Mouse (Mus musculus) right cerebral cortex, postnatal 25 days (tissue): ENCODE measurements around the gene Rmi2.

Source experiments
- DNase-seq: peaks from one replicate; pipeline ENCODE4 v3.0.0; 2022

Rmi2 gene

GRCm38 (mm10) chr16:10867501-10867900 is 32.6 kb downstream of the Rmi2 start:
- no peak for DNase-seq

- DNase-seq: peak; percentile 23
Observed at GRCm38 (mm10) chr16:10867904-10868440, 33.1 kb downstream of the Rmi2 start.

DNA sequence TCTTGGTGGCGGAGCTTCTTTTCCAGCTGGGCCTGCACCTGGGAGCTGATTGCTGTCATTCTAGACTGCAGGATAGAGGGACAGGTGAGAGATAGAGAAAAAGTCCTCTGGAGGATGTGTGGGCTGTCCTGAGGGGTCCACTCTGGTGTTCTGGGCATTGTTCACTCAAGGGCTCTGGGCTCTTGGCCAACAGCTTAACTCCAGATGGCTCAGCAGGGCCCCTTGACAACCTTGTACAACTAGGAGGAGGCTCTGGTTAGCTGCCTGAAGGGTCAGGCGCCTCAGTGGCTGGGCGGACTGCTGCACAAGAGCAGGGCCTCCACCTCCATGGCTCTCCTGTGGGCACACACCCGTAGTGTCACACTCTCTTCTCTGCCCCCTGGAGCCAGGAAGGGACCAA is 36.1 kb downstream of the Rmi2 start:
- DNase-seq: no peak

DNA sequence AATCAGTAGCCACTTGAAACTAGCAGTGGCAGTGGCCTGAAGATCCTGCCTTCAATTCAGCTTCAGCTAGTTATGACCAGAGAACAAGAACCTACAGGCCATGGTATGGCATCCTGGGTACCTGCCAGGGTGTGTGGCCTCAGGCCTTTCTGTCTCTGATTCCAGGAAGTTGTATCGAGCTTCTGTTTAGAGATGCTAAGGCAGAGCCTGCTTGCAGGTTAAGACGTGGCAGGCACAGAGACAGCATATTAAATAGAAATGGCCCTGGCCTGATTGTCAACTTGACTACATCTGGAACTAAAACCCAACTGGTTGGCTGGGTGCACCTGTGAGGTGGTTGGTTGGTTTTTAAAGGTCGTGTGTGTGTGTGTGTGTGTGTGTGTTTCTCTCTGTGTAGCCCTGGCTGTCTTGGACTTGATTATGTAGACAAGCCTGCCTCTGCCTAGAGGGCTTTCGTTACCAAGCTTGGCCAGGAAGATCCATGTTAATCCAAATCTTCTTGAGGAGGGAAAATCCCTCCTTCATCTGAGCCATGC is 38.0 kb downstream of the Rmi2 start:
- DNase-seq: no peak

DNA sequence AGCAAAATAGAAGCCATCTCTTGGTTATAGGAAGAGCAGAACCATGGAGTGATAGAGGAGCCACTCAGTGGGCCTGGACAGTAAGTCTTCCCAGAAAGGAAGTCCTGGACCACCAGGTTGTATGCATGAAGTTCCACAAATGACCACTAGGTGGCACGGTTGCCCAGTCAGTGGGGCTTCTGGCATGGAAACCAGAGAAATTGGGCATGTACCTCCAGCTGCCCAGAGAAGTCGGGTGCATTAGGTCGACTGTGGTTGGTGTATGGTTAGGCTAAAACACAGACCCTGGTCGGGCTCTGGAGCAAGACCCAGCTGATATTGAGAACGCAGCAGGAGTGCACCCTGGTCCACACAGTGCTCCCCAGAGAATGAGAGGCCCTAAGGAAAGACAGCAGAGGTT is 38.8 kb downstream of the Rmi2 start:
- peak; percentile 78 for DNase-seq

- DNase-seq: no peak
Observed at GRCm38 (mm10) chr16:10878227-10878626, 43.4 kb downstream of the Rmi2 start.

DNA sequence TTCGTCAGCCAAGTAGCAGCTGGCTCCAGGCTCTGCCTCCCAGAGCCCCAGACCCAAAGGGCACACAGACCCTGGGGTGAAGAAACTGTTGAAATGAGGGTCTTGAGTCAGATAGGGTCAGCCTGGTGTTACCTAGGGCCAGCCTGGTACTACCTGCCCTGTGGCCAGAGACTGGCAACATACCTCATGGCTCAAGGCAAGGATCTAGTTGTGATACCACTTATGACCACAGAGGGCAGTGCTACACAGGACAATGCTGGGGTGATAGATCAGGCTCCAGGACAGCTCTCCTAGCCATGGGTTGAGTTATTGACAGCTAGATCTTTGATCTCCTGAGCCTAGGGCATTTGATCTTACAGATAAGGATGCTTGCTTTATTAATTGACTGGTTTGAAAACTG is 44.6 kb downstream of the Rmi2 start:
- DNase-seq: peak; percentile 25

DNA sequence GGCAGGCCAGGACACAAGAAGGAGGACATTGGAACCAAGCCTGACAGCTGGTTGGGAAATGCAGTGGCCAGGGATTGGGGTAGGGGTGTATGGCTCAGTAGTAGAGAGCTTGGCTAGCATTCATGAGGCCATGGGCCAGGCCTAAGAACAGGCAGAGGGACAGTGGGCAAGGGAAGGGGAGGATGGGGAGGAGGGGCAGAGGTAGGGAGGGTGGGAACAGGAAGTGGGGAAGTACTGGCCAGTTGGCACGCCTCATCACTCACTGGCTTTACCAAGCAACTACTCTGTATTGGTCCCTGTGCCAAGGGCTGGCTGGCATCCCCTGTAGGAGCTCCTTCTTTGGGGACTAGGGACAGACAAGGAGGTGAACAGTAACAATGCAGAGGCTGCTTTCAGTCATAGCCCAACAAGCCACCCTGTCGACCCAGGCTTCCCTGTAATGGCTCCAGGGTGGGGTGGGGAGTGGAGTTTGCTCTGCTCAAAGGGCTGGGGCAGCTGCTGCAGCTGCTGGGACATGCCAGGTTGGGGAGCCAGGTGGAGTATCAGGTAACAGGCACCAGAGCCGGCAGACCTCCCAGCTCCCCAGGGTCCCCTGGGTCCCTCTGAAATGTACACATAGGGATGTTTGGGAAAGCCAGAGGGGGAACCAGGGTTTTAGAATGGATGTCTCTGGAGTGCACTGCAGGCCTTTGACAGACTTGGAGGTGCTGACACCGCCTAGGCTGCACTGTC is 46.5 kb downstream of the Rmi2 start:
- DNase-seq: no peak

GRCm38 (mm10) chr16:10887436-10887835 is 52.6 kb downstream of the Rmi2 start:
- no peak for DNase-seq

DNA sequence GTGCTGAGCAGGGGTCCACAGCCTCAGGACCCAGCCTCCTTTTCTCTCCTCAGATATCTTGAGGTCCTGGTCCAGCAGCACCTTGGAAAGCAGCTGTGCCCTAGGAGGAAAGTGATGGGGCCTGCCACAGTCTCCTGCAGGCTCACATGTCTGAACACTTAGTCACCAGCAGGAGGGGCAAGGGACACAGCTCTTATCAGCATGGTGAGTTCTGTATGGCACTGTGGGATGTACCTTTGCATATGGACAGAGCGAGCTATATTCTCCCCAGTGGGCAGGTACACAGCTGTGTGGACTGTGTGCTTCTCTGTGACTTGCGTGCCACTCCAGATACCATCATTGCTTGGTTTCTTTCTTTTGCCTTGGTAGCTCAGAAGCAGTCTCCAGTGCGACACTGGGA is 55.5 kb downstream of the Rmi2 start:
- no peak for DNase-seq

DNA sequence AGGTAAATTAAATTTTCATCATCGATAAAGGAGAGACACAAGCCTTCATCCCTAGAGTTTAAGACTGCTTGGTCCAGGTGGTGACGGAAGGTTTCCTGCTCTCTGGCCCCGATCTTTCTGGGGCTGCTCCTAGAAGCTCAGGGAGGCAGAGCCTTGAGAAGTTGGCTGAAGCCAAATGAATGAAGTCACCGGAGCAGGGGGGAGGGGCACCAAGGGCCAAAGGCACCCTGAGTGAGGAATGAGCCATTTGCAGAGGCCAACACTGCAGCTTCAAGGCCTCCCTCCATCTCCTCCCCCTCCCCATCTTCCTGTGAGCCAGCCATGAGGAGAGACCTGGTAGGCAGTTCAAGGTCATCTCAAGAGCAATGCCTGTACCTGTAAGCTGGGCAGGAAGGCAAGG is 58.3 kb downstream of the Rmi2 start:
- DNase-seq: no peak

DNA sequence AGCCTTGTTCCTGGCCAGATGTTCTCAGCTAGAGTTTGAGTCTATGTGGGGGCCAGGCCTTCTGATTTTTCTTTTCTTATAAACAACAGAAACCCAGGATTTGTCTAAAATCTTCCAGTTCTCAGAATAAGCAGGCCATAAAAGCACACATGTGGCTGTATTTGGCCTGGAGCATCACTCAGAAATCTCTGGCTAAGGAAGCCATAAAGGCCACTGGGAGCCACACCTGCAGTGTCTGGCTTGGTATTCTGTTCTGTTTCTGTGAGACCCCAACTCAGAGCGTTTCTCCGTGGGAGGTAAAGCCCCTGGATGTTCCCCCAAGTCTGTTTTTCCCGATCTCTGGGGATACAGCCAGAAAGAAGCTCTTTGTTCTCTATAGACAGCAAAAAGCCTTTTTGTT is 61.0 kb downstream of the Rmi2 start:
- no peak for DNase-seq

DNA sequence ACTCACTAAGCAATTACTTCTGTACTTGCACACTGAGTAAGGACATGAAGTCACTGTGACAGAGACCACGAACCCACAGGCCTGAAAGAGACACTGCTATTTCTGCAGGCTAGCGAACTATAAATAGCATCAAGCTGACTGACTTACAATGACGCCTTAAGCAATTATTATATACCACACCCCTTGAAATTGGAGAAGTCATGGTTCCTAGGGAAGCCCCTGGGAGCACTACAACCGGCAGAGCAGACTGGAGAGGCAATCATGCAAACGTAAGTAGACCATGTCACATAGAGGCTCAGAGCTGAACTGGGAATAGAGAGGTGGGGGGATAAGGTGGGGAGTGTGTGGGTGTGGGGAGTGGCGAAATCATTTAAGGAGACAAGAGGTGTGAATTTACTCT is 62.5 kb downstream of the Rmi2 start:
- no peak for DNase-seq

- no peak for DNase-seq
Observed at GRCm38 (mm10) chr16:10900736-10901135, 65.9 kb downstream of the Rmi2 start.

GRCm38 (mm10) chr16:10901956-10902355 is 67.1 kb downstream of the Rmi2 start:
- DNase-seq: no peak

- no peak for DNase-seq
Observed at GRCm38 (mm10) chr16:10902849-10903248, 68.0 kb downstream of the Rmi2 start.

DNA sequence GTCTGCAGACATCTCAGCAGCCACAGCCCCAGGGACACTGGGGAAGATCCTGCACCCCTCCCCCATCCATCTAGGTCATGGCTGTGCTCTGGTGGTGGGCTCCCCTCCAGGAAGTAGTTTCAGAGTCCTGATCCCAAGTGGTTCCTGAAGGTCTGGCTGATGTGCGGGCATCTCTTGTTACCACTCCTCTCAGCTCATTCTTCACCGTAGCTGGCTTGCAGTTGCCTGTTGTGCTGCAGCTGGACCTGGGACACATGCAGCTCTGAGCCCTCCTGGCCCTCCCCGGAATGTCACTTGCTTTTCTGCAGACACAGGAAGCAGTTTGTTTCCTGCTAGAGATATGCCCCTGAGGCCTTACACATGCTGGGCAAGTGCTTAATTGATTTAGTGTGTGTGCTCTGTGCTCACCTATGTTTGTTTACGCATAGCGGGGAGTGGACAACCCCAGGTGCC is 70.8 kb downstream of the Rmi2 start:
- DNase-seq: no peak

GRCm38 (mm10) chr16:10910541-10910940 is 75.7 kb downstream of the Rmi2 start:
- DNase-seq: no peak

DNA sequence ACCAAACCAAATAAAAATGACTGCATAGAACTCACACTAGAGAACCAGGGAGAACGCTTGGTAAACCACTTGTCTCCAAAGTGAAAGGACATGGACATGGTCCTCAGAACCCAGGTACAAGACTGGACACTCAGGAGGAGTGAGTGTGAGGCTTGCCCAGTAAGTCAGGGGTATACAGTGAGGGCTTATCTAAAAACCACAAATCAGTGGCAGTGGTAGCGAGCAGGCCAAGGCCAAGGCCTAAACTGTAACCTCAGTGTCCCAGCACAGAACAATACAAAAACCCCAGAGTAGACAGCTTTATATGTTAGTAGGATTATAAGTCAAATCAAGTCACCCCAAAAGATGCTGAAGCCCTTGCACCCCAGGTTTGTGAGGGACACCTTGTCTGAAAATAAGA is 76.2 kb downstream of the Rmi2 start:
- DNase-seq: no peak

- DNase-seq: no peak
Observed at GRCm38 (mm10) chr16:10915066-10915465, 80.2 kb downstream of the Rmi2 start.

GRCm38 (mm10) chr16:10916271-10916670 is 81.4 kb downstream of the Rmi2 start:
- no peak for DNase-seq

DNA sequence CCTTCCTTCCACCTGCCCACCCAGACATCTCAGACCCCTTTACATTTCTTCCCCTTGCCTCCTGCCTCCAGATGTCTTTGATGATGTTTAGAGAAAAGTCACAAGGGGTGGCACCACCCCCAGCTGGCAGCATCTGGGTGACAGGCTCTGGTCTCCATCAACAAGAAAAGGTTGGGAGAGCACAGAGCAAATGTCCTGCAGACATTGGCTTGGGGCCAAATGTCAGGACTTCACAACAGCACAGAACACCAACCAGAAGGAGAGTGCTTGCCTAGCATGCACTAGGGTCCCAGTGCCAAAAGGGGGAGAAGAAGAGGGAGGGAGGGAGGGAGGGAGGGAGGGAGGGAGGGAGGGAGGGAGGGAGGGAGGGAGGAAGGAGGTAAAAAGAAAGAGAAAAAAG is 85.0 kb downstream of the Rmi2 start:
- no peak for DNase-seq

- no peak for DNase-seq
Observed at GRCm38 (mm10) chr16:10923561-10923960, 88.7 kb downstream of the Rmi2 start.

GRCm38 (mm10) chr16:10925591-10926180 is 90.8 kb downstream of the Rmi2 start:
- no peak for DNase-seq
